Mouse (Mus musculus) large intestine, adult 2 months (tissue): Measurements from ENCODE around the gene Mgp. TPM values are rescaled to one million over a fixed set of nuclear protein-coding genes. Genes with fewer than 3 reads are reported as not detected.

ENCODE experiments used
- DNase-seq: peaks from one replicate; pipeline ENCODE4 v3.0.0-alpha.2; 2012; ENCODE audit warnings: low read depth, low spot score
- WGBS: fragments of 180-500 bp; shearing (Covaris S2); methylation state at CpG from one replicate; pipeline ENCODE4 v1.1.7; 2018; 5-methylcytosine and 5-hydroxymethylcytosine counted together
- polyA plus RNA-seq: library from polyadenylated mRNA; depleted of rRNA; stranded (reverse); fragments of >200 nt; gene quantifications from 2 replicates; pipeline ENCODE4 v1.2.3, GENCODE M21; 2012

Gene Mgp
- polyA plus RNA-seq, 1 experiment: 260 TPM

DNA sequence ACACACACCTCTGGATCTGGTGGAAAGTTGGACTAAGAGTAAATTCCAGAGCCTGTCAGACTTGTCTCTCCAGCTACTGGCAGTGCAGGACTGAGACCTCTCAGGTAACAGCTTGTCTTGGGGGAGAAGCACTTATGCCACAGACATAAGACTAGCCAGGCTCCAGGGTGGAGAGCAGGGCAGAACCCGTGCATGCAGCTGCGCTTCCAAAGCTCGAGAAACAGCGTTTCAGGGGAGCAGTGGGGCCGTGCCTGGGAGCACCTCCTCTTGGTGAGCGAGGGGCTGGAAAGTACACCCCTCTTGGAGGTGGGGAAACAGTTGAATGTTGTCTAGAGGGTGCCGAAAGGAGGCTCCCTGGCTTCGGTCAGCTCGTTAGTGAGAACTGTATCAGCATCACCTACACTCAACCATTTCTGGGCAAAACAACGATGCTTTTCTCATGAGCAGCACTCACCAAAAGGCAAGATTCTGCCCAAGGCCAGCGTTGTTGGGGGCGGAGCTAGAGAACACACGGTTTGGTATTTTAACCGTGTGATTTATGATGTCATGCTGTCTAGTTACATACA is 19.5 kb downstream of the Mgp start:
- WGBS: 22% methylated on average over 14 of the region's 14 CpGs
- peak; percentile 27 for DNase-seq

DNA sequence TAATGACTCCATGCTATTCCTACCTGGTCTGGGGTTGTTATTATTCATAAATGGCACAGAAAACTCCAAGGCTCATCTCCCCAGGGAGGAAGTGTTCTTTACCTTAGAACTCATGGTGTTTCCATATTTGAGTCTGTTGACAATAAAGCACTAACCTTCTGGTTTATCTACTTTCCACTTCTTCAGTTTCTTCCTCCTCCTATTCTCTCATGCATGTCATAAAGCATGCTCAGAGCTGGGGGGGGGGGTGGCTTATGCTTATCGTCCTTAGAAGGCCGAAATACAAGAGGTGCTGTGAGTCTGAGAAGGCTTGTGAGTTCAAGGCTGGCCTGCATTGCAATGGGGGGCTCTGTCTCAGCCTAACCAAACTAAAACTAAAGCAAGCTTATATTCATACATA is 20.4 kb downstream of the Mgp start:
- 50% methylated on average over 2 of the region's 2 CpGs for WGBS
- DNase-seq: no peak

DNA sequence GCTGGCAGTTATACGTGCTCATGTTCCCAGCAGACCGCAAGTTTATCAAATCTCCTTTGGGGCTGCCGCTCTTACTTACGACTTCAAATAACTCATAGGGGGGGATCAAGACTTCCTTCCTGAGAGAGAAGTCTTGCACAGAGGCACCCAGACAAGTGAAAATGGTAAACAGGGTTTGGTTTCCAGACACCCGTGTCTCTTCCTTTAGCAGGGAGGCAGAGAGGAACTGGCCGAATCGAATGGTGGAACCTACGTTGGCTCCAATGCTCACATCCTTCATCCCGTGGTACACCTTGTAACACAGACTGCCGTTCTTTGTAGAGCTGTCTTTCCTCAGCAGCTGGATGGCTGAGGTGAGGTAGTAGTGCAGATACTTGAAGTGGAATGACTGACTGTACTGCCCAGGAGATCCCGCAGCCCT is 21.3 kb downstream of the Mgp start:
- 88% methylated on average over 11 of the region's 11 CpGs for WGBS
- no peak for DNase-seq

DNA sequence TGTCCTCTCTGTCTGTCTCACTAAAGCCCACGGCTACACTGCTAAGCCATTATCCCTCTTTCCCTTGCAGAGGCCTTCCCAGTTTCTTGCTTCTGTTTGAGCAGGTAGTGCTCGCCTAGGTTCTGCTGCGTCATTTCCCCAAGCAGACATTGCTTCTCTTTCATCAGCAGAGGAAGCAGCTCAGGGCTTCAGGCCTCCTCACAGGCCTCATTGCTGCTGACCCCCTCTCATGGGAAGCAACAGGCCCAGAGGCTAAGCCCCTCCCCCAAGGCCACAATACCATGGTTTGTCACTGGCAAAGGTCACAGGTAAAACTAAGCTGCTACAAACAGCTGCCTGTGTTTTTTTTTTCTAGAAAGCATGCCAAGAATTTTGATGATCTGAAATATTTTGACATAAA is 22.9 kb downstream of the Mgp start:
- WGBS: 78% methylated on average over 3 of the region's 3 CpGs

DNA sequence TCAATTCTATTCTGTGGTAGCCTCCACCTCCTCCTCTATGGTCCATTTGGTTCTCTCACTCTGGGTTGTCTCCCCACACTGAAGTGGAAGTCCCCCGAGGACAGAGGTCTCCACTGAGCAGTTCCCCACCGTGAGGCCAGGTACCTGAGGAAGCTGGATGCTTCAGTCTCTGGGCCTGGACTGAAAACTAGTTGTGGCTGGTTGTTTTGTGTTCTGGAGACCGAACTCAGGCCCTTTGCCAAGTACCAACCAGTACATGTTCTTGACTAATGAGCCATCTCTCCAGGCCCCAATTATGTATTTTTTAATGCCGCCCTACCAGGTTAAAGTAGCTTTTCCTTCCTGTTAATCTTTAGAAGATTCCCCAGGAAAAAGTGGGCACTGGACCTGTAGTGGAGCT is 23.3 kb downstream of the Mgp start:
- WGBS: 85% methylated on average over 4 of the region's 4 CpGs
- DNase-seq: no peak

More for the DNA sequence above, 22.9 kb downstream of the Mgp start:
- DNase-seq: no peak

DNA sequence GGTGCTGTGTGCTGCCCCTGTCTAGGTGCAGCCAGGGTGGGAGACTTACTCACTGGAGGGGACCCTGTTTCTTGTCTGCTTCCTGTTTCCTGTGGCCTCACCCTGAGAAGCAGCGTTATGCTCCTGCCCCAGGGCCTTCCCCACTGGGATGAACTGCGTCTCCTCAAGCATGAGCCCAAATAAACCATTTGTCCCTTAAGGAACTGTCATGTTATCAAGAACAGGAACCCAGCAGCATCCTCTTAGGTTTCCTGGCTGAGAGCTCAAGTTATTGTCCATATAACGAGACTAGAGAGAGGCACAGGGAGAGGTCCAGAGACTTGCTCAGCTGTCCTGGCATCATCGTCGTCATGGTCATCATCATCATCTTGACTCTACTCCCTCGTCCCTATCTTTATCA is 25.4 kb downstream of the Mgp start:
- DNase-seq: no peak
- WGBS: 84% methylated on average over 6 of the region's 6 CpGs

DNA sequence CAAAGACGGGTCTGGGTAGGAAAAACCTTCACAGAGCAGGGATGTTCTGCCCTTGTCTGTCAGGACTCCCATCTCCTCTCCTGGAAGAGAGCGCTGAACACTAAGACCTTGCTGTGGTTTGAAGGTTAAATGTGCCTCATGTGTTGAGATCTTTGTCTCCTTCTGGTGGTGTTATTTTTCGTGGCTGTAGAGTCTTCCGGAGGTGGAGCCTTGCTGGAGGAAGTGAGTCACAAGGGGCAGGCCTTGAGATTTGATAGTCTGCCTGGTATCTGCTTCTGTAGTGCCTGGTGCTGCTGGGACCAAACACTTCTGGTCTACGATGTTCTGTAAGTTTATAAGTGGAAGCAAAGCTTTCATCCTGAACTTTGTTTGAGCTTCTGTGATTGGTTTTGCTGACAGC is 26.7 kb downstream of the Mgp start:
- WGBS: 87% methylated on average over 5 of the region's 5 CpGs
- no peak for DNase-seq

DNA sequence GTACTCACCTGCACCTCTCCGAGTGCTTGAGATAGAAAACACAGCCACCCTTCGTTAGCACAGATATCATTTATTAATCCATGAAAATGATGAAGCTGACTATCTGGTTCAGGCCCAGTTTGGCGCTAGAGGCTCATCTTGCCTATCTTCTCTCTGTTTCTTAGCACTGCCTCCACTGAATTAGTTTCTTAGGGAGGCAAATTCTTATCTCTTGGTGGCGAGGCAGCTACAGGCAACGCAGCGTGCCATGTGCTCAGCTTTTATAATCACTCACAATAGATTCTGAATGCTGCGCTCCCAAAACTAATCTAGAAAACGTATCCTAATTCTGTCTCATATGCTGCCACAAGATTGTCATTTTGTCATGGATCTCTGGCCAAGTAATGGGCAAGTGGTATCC is 27.2 kb downstream of the Mgp start:
- 92% methylated on average over 8 of the region's 8 CpGs for WGBS
- no peak for DNase-seq

DNA sequence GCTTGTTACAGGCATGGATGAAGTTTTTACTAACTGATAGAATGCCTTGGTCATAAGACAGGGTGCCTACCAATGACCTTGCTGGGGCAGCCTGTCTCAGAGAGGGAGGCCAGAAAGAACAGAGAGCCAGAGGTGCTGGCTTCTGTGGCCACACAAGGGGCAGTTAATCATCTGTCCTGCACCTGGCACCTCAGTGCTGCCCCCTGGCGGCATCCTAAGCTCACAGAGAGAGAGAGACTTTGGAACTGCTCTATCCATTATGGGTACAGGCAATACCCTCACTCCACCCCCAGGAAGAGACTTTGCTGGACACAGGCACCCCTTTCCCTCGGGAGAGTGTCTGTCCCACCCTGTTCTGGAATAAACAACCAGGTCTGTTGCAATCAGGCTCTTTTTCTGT is 27.8 kb downstream of the Mgp start:
- WGBS: 3% methylated on average over 2 of the region's 2 CpGs
- no peak for DNase-seq

DNA sequence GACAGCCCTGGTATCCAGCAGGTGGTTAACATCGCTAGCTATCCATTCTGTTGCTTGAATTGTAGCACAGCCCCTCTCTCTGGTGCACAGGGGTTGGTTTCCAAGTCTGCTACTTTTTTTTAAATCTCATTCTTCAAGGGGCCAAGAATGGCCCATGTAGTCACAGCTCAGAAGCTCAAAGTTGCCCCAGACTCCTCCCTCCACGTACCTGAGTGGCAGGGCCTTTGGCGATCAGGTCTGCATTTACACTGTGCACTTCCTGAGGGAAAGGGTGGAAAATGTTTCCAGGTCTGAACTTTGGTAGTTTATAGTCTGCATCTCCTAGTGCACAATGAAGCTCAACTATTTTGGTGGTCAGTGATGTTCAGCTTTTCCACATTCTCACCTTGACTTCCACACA is 28.4 kb downstream of the Mgp start:
- 95% methylated on average over 3 of the region's 3 CpGs for WGBS
- no peak for DNase-seq

DNA sequence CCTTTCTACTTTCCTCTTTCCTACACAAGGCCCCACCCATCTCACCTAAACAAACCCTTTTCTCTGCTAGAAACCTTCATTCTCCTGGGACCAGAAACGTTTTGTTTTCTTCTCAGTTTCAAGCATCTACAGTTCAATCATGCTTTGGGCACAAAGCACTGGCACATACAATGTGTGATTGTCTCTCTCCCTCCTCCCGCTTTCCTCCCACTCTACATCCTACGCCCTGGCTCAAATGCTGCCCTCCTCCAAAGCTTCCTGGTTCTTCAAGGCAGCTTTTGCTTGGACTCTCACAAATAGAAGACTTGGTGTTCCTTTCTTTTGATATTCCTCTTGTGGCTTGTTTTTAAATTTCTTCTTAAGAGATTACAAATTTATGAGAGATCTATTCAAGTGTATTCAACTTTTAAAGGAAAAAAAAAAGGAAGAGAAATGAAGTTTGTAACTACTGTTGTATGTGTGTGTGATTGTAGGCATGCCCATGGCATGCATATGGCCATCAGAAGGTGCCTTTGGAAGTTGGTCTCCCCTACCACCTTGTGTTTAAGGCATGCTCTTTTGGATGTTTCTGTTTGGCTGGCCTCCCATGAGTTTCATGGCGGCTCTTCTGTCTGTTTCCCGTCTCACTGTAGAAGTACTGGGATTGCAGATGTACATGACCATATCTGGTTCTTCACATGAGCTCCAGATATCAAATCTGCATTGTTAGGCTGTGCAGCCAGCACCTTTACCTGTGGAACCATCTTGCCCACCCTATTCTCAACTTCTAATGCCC is 29.7 kb downstream of the Mgp start:
- WGBS: 74% methylated on average over 5 of the region's 5 CpGs
- no peak for DNase-seq

DNA sequence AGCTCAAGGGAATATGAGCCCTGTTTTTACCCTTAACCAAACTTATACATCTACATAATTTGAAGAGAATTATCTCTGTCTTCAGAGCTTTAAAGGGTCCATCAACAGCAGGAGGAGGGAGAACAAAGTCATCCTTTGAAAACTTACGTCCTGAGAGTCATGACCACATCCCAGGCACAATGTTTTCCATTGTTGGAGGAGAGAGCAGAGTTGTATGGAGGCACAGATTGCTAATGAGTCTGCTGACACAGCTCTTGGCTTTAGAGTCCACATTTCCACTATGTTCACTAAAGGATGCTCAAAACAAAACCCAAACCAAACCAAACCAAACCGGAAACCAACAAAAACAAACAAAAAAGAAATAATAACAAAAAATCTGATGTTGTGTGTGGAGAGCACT is 30.7 kb downstream of the Mgp start:
- no peak for DNase-seq
- WGBS: 78% methylated on average over 2 of the region's 2 CpGs

DNA sequence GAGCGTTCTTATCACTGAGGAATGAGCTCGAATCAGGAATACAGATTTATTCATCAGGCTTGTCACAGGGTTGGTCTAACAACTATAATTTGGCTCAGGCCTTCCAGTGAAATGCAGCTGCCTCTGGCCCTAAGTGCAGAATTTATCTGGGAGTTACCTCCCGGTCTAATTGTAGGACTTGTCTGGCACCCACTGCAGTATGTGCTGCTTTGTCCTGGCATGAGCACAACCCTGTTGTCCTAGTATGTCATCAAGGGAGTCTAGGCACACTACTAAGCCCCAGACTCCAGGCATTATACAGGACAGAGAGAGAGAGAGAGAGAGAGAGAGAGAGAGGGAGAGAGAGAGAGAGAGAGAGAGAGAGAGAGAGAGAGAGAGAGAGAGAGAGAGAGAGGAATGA is 38.3 kb downstream of the Mgp start:
- 69% methylated on average over 3 of the region's 3 CpGs for WGBS
- no peak for DNase-seq

DNA sequence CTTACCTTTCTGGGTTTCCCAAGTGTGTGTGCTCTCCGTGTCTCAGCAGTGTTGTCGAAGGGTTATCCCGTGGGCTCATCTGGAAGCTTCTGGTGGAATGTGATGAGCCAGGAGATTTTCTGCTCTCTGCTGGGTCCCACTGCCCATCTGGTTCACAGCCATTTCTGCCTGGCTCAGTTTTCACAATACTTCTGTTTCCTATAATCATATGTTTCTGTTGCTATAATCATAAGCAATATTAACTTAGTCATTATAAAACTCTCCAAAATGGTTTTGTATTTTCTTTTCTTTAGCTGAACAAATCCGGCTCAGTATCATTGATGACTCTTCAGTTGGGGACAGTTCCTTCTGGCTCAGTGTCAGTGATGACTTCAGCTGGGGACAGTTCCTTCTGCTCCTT is 40.3 kb downstream of the Mgp start, which contains the start of gene Smco3:
Gene Smco3, minus strand, starts transcription at position 101 of the 400 bp plus-strand sequence.
- 51% methylated on average over 4 of the region's 4 CpGs for WGBS

DNA sequence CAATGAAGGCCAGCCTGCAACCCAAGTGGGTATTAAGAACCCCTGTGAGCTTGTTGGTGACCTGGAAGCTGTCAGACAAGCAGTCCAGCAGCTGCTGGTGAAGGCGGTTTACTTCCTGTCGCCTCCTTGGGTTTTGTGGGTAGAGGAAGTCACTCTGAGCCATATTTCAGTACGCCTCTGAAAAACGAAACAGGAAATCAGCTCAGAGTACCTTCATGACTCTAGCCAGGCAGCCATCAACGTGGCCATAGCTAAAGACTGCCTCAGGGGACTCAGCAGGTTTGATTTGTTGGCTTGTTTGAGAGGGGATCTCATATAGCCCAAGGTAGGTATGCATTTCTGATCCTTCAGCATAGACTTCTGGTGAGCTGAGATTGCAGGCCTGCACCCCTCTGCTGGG is 43.9 kb downstream of the Mgp start:
- no peak for DNase-seq

More for the DNA sequence above, 40.3 kb downstream of the Mgp start, which contains the start of gene Smco3:
- no peak for DNase-seq

DNA sequence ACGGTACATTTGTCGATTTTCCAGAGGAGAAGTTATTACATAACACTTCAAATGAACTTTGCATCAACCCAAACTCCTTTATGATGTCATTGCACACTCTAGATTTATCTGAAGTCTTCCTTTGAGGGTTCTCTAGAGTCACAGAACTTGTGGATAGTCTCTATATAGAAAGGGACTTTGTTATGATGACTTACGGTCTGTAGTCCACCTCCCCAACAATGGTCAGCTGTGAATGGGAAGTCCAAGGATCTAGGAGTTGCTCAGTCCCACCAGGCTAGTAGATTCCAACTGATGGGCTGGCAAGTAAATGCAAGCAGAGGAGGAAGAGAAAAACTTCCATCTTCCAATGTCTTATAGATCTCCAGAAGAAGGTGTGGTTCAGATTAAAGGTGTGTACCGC is 46.9 kb downstream of the Mgp start:
- DNase-seq: no peak
- WGBS: 24% methylated on average over 4 of the region's 4 CpGs

More for the DNA sequence above, 43.9 kb downstream of the Mgp start:
- WGBS: 66% methylated on average over 5 of the region's 5 CpGs

DNA sequence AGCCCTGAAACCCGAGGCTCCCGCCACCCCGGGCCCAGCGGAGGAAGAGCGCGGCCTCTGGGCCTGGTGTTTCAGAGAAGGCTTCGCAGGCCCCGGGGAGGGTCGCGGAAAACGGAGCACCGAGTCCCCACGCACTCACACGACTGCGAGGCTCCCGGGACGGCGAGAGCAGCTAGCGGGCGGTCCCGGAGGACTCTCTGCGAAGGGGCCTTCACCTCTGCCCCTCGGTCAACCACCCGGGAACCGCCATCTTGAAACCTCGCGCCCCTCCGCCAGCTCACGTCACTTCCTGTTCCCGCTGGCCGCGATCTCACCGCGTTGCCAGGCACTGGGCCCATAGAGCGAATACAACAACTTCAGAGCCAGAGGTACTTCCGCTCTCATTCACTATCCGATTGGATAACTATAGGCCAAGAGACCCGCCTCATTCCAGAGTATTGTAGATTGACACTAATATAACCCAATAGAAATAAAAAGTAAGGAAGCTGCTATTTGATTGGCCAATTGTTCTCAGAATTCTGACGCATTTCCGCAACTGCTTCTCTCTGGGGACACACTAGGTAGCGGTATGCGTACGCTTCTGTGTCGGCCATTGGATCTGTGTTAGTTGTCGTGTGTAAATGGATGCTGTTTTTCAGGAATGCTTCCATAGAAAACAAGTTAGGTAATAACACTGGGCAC is 47.6 kb downstream of the Mgp start, which contains the start of gene Wbp11:
Gene Wbp11, minus strand, starts transcription at position 353 of the 681 bp plus-strand sequence.
- WGBS: under 1% methylated on average over 45 of the region's 45 CpGs
- DNase-seq: no peak

DNA sequence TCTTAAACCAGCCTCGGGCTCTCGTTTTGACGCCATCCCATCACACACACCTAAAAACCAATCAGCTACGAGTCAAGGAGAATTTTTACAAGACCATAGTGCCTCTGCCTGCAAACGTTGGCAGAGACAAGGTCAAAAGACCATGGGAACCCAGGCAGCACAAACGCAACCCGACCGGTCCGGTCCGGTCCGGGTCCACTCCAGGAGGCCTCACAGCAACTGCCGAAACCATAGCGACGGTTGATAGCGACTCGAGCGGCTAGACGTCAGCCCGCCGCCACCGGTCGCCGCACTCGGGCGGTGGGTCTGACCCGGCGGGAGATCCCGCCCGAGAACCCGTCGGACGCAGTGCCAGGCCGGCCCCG is 48.1 kb downstream of the Mgp start, which contains the start of gene BC049715:
Gene BC049715, plus strand, starts transcription at position 111 of the 365 bp plus-strand sequence.
- DNase-seq: no peak
- WGBS: under 1% methylated on average over 34 of the region's 34 CpGs

DNA sequence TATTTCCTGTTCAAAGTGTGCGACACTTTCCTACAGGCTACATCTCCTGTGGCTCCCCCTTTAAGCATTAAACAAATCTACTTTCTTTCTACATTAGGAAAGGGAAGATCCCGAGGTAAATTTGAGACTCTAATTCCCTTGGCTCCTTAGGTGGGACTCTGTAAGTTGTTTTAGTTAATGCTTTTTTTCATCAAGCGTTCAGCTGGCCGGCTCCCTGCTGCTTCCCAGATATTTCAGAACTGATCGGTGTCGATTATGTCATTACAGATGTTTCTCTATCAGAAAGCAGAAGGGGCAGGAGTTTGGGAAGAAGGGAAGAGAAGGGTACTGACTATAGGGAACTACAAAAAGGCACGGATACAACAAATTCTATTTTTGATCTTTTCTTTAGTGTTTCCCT is 48.5 kb downstream of the Mgp start:
- WGBS: 9% methylated on average over 7 of the region's 7 CpGs
- no peak for DNase-seq

DNA sequence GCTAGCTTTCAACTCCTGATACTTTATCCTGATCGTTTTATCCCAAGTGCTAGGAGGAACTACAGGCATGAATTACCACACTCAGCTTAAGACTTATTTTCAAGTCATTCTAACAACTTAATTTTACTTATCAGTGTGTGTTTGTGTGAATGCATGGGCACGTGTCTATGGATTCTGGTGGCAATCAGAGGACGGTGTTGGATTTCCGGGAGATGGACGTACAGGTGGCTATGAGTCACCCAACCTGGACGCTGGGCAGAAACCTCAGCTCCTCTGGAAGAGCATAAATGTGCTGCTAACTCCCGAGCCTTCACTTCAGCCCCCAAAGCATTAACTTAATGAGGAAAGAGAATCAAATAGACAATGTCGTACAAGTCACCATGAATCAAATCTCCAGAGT is 50.6 kb downstream of the Mgp start:
- 87% methylated on average over 8 of the region's 8 CpGs for WGBS
- DNase-seq: no peak
